Mouse (Mus musculus) olfactory bulb, adult 2 months (tissue): ENCODE data around the gene Ksr1. TPM values are rescaled to one million over a fixed set of nuclear protein-coding genes. Genes with fewer than 3 reads are reported as not detected.
"Not testable (repeated sequence)": the region's sequence is repeated elsewhere in the genome, so short reads cannot be mapped to it uniquely, and the experiment has no call there.

ENCODE experiments used
- H3K27ac ChIP-seq: fragments of 200-500 bp; 2 replicates; pipeline ENCODE4 v1.5.1; 2012; ENCODE audit warnings: low read depth, low read length; ENCODE audit not compliant: insufficient read depth
- H3K4me1 ChIP-seq: fragments of 200-500 bp; 2 replicates; pipeline ENCODE4 v1.6.1; 2012; ENCODE audit warnings: low read length; ENCODE audit not compliant: control insufficient read depth, insufficient read depth
- H3K4me3 ChIP-seq: fragments of 200-500 bp; 2 replicates; pipeline ENCODE4 v1.5.1; 2012; ENCODE audit warnings: mild to moderate bottlenecking, low read depth, low read length, moderate library complexity; ENCODE audit not compliant: insufficient read depth
- CTCF ChIP-seq: fragments of 200-500 bp; IDR thresholded peaks from 2 replicates; pipeline ENCODE4 v1.5.1; 2012; ENCODE audit warnings: low read depth, mild to moderate bottlenecking, low read length, moderate library complexity; ENCODE audit not compliant: insufficient read depth
- POLR2A ChIP-seq: fragments of 200-500 bp; IDR thresholded peaks from 2 replicates; pipeline ENCODE4 v1.6.1; 2012; ENCODE audit warnings: mild to moderate bottlenecking, low read depth, low read length, moderate library complexity; ENCODE audit not compliant: insufficient read depth
- WGBS: fragments of 180-500 bp; shearing (Covaris S2); methylation state at CpG from one replicate; pipeline ENCODE4 v1.1.7; 2018; 5-methylcytosine and 5-hydroxymethylcytosine counted together
- polyA plus RNA-seq: library from polyadenylated mRNA; stranded (reverse); fragments of >200 nt; gene quantifications from 2 replicates; pipeline ENCODE4 v1.2.4, GENCODE M21; 2012; ENCODE audit warnings: low replicate concordance; ENCODE audit not compliant: missing spikeins, insufficient read depth, insufficient read length

Ksr1 gene
- polyA plus RNA-seq, 1 experiment: not detected

DNA sequence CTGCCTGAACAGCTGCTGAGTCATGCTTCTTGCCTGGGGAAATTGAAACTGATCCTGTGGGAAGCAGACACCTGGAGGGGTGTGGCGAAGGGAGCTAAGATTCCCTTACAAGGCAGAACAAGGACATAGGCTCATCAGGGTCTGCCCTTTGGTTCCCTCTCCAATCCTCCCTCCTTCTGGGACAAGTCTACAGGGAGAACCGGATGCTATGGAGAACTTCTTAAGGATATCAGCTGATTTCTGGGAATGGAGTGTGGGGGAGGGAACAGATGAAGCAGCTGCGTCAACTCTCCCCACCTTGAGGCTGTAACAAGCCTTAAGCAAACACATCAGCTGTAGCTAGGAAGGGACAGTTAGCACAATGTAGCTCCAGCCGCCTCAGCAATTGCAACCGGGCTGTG, 143.7 kb downstream of the Ksr1 start:
- Histone ChIP-seq H3K4me3 (no peak overlapping the region), H3K27ac (no peak overlapping the region), H3K4me1 (peaks cover 5% of the 10 kb centered on the region; the same call in 1 of the 2 replicates)
- TF ChIP-seq POLR2A: no peak
- no peak for TF ChIP-seq CTCF
- whole genome bisulfite sequencing: 72% methylated on average over 5 of the region's 5 CpGs

DNA sequence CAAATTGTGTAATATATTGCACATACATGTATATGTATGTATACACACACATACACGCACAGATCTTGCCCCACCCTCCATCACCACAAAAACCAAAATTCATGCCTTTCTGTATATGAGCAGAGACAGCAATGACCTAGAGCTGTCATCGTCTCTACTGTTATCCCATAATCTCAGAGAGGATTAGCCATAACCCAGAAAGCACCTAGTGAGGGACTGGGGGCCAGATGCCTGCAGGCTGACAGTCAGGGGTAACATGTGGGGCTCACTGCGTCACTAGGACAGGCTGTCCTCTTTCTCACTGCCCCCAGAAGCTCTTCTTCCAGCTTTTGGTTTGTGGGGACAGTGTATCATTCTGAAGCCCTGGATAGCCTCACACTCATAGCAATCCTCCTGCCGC, 144.3 kb downstream of the Ksr1 start:
- peaks cover 5% of the 10 kb centered on the region; the same call in 1 of the 2 replicates for H3K4me1 ChIP-seq
- TF ChIP-seq CTCF (no peak), POLR2A (no peak)
- H3K27ac ChIP-seq: no peak overlapping the region
- H3K4me3 ChIP-seq: no peak overlapping the region
- WGBS: 97% methylated on average over 4 of the region's 4 CpGs

DNA sequence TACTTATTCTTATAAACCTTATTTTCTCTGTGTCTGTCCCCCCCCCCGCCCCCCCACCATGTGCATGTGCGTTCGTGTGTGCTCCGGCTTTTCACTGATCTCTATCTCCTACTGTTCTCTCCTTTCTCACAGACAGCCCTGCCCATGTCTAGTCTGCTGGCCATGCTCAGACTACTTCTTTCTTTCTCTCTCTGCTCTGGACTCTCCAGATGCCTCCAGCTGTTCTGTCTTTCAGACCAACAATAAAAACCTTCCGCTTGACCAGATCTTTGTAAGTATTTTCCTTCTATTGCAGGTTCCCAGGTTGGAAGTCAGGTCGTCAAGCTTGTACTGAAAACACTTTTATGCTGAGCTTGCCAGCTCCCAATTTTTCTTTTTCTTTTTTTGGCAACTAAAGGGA, 147.1 kb downstream of the Ksr1 start:
- WGBS: 37% methylated on average over 6 of the region's 6 CpGs
- TF ChIP-seq CTCF (no peak), POLR2A (no peak)

DNA sequence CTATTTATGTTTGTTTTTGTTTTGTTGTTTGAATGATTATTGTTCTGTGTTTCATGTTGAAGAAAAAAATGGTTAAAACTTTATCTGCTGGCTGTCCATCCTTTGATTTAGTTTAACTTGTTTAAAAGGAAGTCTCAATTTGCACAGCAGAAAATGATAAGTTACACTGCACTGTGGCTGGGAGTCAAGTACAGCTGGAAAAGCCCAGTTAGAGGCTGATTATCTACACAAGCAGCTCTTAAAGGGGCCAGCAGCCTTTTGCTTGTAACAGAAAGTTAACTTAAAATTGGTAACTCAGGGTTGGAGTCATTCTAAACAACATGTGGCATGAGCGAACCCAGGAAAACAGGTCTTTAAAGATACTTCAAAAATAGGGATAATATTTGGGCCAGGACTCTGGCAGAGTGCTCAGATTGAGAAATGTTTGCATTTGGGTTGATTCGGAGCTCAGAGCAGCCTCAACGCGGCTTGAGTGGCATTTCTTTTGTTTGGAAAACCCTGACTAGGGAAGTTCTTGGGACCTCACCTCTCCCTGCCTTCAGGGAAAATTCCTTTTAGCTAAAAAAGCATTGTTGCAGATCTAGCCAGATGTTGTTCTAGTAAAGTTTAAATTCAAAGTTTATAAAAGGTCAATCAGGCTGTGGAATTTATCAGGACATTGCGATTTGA, 155.2 kb downstream of the Ksr1 start:
- 61% methylated on average over 5 of the region's 5 CpGs for WGBS
- not testable (repeated sequence) for H3K4me3 ChIP-seq, H3K27ac ChIP-seq, H3K4me1 ChIP-seq

More for the DNA sequence above, 147.1 kb downstream of the Ksr1 start:
- Histone ChIP-seq H3K4me1 (peaks cover 5% of the 10 kb centered on the region; the same call in 1 of the 2 replicates), H3K4me3 (no peak overlapping the region), H3K27ac (no peak overlapping the region)

DNA sequence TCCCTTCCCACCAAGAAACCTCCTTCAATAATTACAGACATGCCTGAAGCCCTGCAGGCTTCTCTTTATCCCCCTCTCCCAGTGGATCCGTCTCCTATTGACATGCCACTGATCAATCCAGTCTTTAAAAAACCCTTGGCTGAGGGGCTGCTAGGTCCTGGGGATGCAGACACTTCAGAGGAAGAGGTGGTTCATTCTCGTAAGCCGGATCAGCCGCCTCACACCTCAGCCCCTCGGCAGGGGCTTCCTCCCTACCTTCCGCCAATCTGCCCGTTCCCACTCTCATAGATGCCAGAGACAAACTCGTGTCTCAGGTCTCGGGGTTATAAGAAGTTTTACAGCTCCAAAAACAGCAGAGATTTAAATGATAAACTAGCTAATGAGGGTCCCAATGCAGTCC, 156.1 kb downstream of the Ksr1 start:
- Histone ChIP-seq H3K27ac (no peak overlapping the region), H3K4me1 (no peaks in the 10 kb centered on the region), H3K4me3 (no peak overlapping the region)
- 77% methylated on average over 9 of the region's 9 CpGs for WGBS
- TF ChIP-seq POLR2A (no peak), CTCF (no peak)

DNA sequence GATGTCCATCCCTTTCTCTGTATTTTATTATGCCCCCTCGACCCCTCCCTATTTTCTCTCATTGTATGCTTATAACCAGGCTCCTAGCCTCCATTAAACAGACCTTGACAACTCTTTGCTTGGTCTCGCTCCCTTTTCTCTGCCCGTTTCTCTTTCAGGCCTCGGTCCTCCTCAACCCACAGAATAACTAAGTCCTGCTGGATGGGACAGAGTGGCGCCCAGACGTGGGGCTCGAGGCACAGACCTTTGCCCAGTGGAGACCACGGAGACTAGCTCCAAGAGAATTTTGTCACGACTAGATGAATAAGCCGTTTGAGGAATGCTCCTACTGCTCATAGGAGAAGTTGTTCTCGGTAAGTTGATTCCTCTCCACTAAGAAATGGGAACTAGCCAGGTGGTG, 157.0 kb downstream of the Ksr1 start:
- H3K4me3 ChIP-seq, H3K27ac ChIP-seq, H3K4me1 ChIP-seq: not testable (repeated sequence)
- WGBS: 97% methylated on average over 11 of the region's 11 CpGs

DNA sequence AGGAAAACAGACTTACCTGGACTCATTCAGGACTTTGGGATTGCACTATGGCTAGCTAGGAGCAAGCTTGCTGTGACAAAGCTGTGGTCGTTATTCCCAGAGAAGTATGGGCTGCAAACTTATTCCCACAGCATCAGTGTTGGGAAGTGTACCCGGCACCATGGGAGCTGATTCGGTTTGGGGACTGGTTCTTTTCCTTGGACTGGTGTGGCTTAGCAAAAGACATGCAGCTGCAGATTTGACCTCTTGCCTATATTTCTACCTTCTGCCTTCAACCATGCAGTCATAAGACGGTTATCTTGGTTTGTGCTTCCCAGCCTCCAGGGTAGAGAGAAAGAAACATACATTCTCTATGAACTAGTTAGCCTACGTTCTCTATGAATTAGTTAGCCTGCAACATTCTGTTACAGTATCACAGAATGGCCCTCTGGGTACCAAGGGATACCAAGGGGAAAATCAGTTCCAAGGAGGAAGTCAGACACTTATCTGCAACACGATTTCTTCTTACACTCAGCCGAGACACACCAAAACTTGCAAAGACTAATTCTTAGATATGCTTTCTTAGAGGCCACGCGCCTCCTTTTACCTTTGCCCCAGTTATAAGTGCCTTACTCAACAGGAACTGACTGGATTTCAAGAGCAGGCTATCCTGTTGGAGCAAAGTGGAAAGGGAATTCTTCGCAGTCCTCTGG, 159.8 kb downstream of the Ksr1 start:
- no peak overlapping the region for H3K27ac ChIP-seq
- 95% methylated on average over 10 of the region's 10 CpGs for WGBS
- no peak overlapping the region for H3K4me3 ChIP-seq
- H3K4me1 ChIP-seq: no peaks in the 10 kb centered on the region
- TF ChIP-seq POLR2A (no peak), CTCF (no peak)

DNA sequence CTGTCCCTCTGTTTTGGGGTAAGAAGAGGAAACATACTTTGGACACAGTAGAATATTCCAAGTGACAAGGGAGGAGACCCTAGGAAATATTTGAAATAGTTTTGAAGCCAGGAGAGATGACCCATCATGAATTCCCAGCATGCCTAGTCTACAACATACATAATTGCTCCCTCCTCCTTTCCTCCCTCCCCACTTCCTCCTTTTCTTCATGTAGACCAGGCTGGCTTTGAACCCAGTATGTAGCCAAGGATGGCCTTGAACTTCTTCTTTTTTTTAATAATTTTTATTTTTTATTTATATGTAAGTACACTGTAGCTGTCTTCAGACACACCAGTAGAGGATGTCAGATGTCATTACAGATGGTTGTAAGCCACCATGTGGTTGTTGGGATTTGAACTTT, 160.7 kb downstream of the Ksr1 start:
- no peak overlapping the region for H3K27ac ChIP-seq
- H3K4me1 ChIP-seq: no peaks in the 10 kb centered on the region
- TF ChIP-seq POLR2A (no peak), CTCF (no peak)
- no peak overlapping the region for H3K4me3 ChIP-seq

DNA sequence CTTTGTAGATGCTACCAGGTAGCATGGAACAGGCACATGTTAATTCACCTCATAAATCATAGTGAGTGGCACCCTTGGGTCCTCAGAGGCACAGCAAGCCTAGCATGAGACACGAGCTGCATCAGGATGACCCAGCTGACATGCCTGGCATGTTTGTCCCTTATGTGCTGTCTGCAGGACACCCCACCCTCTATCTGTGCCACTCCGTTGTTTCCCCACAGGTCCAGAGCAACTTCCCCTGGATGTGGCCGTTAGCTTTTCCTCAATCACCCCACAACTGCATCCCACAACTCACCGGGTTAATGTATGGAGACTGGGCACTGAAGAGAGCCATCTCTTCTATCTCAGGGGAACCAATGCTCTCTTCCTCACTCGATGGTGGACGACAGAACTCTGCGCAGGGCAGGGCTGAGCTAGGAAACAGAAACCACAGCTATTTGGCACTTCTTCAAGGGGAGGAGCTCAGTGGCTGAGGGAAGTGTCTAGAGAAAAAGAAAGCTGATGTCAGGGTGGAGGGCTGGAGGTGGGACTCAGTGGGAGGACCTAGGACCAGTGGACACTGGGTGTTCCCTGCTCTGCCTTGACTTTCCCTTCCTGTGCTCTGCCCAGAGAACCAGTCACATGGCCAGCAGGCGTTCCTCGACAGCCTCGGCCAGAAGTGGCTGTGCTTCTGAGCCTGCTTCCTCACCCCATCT, 161.6 kb downstream of the Ksr1 start, which contains the start of gene Lgals9:
Gene Lgals9, minus strand, starts transcription at position 464 of the 695 bp plus-strand sequence.
- no peaks in the 10 kb centered on the region for H3K4me1 ChIP-seq
- 67% methylated on average over 10 of the region's 10 CpGs for WGBS
- TF ChIP-seq CTCF (no peak), POLR2A (no peak)
- no peak within 1 kb of the TSS for H3K27ac ChIP-seq
- H3K4me3 ChIP-seq: peak within 1 kb of the TSS; percentile 15
